Mouse (Mus musculus): ENCODE measurements around the gene Slfn3. TPM values are rescaled to one million over a fixed set of nuclear protein-coding genes. Genes with fewer than 3 reads are reported as not detected.
"Not testable (repeated sequence)": the region's sequence is repeated elsewhere in the genome, so short reads cannot be mapped to it uniquely, and the experiment has no call there.

Slfn3 gene
- 0.62 and 0.80 TPM in 2 replicates for polyA plus RNA-seq (2015; fragmentation: Nextera tagmentation; extraction: Ambion mirVana)

GRCm38 (mm10) chr11:83191134-83191893, at the start of gene Slfn3:
TSS of gene Slfn3 (plus strand) at chr11:83191330.
- Histone ChIP-seq H3K4me1 (replicated peaks) (no peaks in the 10 kb centered on the region), H3K4me2 (replicated peaks) (peak within 1 kb of the TSS; percentile 14; the same call in 1 of the 2 replicates), H3K27ac (no peak within 1 kb of the TSS), H3K9ac (no peak within 1 kb of the TSS), H3K9me3 (no peaks in the 10 kb centered on the region), H3K27me3 (replicated peaks) (no peaks in the 10 kb centered on the region), H3K4me3 (replicated peaks) (no peak within 1 kb of the TSS), H3K36me3 (no peaks in the 10 kb centered on the region)
- WGBS = 73% methylated on average over 12 of the region's 12 CpGs
- ATAC-seq = no peak

DNA sequence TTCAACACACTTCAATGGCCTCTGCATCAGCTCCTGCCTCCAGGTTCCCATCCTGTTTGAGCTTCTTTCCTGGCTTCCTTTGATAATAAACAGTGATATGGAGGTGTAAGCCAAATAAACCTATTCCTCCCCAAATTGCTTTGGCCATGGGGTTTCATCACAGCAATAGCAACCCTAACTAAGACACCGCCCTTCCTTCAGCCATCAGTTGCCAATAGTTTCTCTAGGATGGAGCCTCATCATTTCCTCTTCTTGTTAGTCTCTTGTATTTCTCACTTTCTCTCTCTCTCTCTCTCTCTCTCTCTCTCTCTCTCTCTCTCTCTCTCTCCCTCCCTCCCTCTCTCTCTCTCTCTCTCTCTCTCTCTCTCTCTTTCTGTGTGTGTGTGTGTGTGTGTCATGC, 42.2 kb upstream of the Slfn3 start:
- not testable (repeated sequence) for H3K27ac ChIP-seq; H3K4me1 ChIP-seq (replicated peaks); H3K9me3 ChIP-seq; H3K27me3 ChIP-seq (replicated peaks); H3K36me3 ChIP-seq; H3K4me2 ChIP-seq (replicated peaks); H3K9ac ChIP-seq; H3K4me3 ChIP-seq (replicated peaks); ATAC-seq
- WGBS = no CpG with 5 or more reads among the region's 1 CpGs

DNA sequence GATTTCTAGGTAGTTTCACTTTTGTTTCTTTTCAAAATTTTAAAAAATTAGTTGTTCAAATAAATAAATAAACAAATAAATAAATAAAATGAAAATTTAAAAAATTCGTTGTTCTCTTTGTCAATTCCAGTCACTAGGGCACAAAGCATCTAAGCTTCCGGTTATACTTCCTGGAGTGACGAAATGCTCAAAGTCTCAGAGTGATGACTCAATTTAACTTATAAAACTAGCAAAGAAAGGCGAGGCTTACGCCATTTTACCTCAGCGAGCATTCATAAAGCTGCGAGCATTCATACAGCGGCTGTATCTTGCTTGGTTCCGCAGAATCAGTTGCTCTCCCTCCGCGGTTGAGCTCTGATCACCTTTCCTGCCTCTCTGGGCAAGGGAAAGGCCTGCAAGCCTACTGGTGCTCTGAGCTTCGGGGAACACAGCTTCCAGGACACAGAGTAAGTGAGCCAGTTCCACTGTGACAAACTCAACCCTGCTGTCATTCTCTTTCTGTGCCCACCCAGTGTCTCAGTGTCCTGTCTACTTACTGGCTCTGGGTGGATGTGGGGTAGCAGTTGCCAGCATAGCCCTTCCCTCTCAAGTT, 16.1 kb upstream of the Slfn3 start, which contains the start of gene Slfn4:
Gene Slfn4, plus strand, starts transcription at position 239 of the 592 bp plus-strand sequence.
- Histone ChIP-seq H3K36me3 (no peaks in the 10 kb centered on the region), H3K4me3 (replicated peaks) (no peak within 1 kb of the TSS), H3K4me2 (replicated peaks) (no peak within 1 kb of the TSS), H3K4me1 (replicated peaks) (no peaks in the 10 kb centered on the region), H3K9me3 (no peaks in the 10 kb centered on the region), H3K27me3 (replicated peaks) (no peaks in the 10 kb centered on the region), H3K9ac (no peak within 1 kb of the TSS), H3K27ac (no peak within 1 kb of the TSS)
- no peak for ATAC-seq
- 83% methylated on average over 12 of the region's 12 CpGs for WGBS

DNA sequence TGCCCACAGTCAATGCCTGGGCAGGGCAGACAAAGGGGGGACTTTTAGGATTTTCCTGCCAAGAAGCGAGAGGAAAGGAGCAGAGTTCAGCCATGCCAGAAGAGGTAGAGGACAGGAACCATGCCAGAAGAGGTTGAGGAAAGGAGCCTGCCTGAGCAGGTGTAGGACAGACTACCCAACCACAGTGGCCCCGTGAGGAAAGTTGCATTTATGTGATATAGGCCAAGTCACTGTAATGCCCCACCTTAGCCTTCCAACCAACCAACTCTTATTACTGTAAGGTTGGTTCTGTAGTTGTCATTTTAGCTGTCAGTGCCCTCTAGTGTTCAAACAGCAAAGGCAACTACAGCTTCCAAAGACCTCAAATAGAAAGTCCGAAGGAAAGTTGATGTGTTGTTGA, 871 bp downstream of the Slfn3 start:
- Histone ChIP-seq H3K9me3 (no peaks in the 10 kb centered on the region), H3K27ac (no peak overlapping the region), H3K4me2 (replicated peaks) (peak overlapping the region; percentile 14; the same call in 1 of the 2 replicates), H3K4me1 (replicated peaks) (no peaks in the 10 kb centered on the region), H3K4me3 (replicated peaks) (no peak overlapping the region), H3K36me3 (no peaks in the 10 kb centered on the region), H3K27me3 (replicated peaks) (no peaks in the 10 kb centered on the region), H3K9ac (no peak overlapping the region)
- ATAC-seq = no peak
- WGBS = 67% methylated on average over 3 of the region's 3 CpGs

DNA sequence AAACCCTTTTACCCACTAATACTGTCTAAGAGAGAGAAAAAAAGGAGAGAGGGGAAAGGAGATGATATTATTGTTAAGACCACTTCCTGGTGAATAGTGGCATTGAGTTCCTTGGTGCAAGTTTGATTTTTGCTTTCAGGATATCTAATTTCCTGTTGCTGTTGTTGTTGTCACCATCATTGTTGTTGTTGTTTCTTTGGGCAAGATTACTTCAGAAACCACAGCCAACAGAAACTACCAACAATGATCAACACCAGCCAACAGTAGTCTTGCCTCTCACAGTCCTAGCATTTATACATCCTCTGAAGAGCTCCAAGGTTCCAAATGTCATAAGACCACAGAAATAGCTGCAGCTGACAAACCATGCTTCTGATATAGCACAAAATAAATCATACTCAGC, 13.9 kb downstream of the Slfn3 start:
- no peaks in the 10 kb centered on the region for H3K4me1 ChIP-seq (replicated peaks)
- H3K27me3 ChIP-seq (replicated peaks) = no peaks in the 10 kb centered on the region
- no peak overlapping the region for H3K4me3 ChIP-seq (replicated peaks)
- no peaks in the 10 kb centered on the region for H3K36me3 ChIP-seq
- no peak overlapping the region for H3K9ac ChIP-seq
- no peak overlapping the region for H3K4me2 ChIP-seq (replicated peaks)
- ATAC-seq = no peak
- no peaks in the 10 kb centered on the region for H3K9me3 ChIP-seq
- no peak overlapping the region for H3K27ac ChIP-seq

DNA sequence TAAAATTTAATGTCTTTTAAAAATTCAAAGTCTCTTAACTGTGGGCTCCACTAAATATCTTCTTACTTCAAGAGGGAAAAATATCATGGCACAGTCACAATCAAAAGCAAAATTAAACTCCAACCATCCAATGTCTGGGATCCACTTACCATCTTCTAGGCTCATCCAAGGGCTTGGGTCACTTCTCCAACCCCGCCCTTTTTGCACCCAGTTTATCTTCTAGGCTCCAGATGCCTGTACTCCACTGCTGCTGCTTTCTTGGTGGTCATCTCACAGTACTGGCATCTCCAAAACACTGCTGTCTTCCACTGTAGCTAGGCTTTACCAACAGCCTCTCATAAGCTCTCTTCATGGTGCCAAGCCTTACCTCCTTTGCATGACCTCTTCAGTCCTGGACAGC, 25.0 kb downstream of the Slfn3 start:
- 66% methylated on average over 1 of the region's 1 CpGs for WGBS

GRCm38 (mm10) chr11:83221328-83221877, 30.3 kb downstream of the Slfn3 start:
- H3K9me3 ChIP-seq = no peaks in the 10 kb centered on the region
- H3K4me2 ChIP-seq (replicated peaks) = no peak overlapping the region
- 73% methylated on average over 1 of the region's 1 CpGs for WGBS
- no peak overlapping the region for H3K4me3 ChIP-seq (replicated peaks)
- no peaks in the 10 kb centered on the region for H3K27me3 ChIP-seq (replicated peaks)
- no peak for ATAC-seq
- H3K27ac ChIP-seq = no peak overlapping the region
- H3K36me3 ChIP-seq = no peaks in the 10 kb centered on the region
- H3K4me1 ChIP-seq (replicated peaks) = no peaks in the 10 kb centered on the region
- H3K9ac ChIP-seq = no peak overlapping the region

More for the DNA sequence above, 25.0 kb downstream of the Slfn3 start:
- Histone ChIP-seq H3K27me3 (replicated peaks) (no peaks in the 10 kb centered on the region), H3K9ac (no peak overlapping the region), H3K4me1 (replicated peaks) (no peaks in the 10 kb centered on the region), H3K4me2 (replicated peaks) (no peak overlapping the region), H3K9me3 (no peaks in the 10 kb centered on the region), H3K36me3 (no peaks in the 10 kb centered on the region), H3K27ac (no peak overlapping the region), H3K4me3 (replicated peaks) (no peak overlapping the region)
- no peak for ATAC-seq

GRCm38 (mm10) chr11:83223367-83223766, 32.2 kb downstream of the Slfn3 start:
- H3K36me3 ChIP-seq = no peaks in the 10 kb centered on the region
- no peak overlapping the region for H3K4me2 ChIP-seq (replicated peaks)
- no peaks in the 10 kb centered on the region for H3K9me3 ChIP-seq
- H3K27me3 ChIP-seq (replicated peaks) = no peaks in the 10 kb centered on the region
- no peak overlapping the region for H3K27ac ChIP-seq
- 74% methylated on average over 7 of the region's 7 CpGs for WGBS
- H3K4me3 ChIP-seq (replicated peaks) = no peak overlapping the region
- H3K9ac ChIP-seq = no peak overlapping the region
- no peaks in the 10 kb centered on the region for H3K4me1 ChIP-seq (replicated peaks)
- ATAC-seq = no peak

- not testable (repeated sequence) for H3K36me3 ChIP-seq; H3K9me3 ChIP-seq; H3K9ac ChIP-seq; H3K27me3 ChIP-seq (replicated peaks); H3K4me1 ChIP-seq (replicated peaks); ATAC-seq; H3K27ac ChIP-seq; H3K4me2 ChIP-seq (replicated peaks); H3K4me3 ChIP-seq (replicated peaks)
- WGBS = 79% methylated on average over 5 of the region's 5 CpGs
These were observed 32.7 kb downstream of the Slfn3 start for GRCm38 (mm10) chr11:83223793-83224192.

DNA sequence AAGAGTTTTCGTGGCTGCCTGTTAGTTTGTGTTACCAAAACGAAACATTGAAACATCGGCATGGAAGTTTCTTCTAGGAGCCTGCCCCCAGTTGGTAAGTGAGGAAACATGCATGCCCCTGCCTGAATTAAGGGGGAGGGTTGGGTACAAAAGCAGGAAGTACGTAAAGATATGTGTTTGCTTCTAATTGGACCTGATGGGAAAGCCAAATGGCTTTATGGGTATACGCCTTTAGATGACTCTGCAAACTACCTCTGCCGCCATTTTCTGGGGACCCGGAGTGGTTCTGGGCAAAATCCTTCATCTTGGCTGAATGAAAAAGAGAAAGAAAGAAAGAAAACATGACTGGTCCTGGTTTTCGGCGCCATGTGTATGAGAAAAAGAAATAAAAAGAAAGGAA, 33.1 kb downstream of the Slfn3 start:
- no peak for ATAC-seq
- H3K4me1 ChIP-seq (replicated peaks) = no peaks in the 10 kb centered on the region
- no peaks in the 10 kb centered on the region for H3K27me3 ChIP-seq (replicated peaks)
- H3K4me2 ChIP-seq (replicated peaks) = no peak overlapping the region
- H3K9me3 ChIP-seq = no peaks in the 10 kb centered on the region
- WGBS = 88% methylated on average over 9 of the region's 9 CpGs
- no peak overlapping the region for H3K9ac ChIP-seq
- H3K27ac ChIP-seq = no peak overlapping the region
- H3K4me3 ChIP-seq (replicated peaks) = no peak overlapping the region
- H3K36me3 ChIP-seq = no peaks in the 10 kb centered on the region

DNA sequence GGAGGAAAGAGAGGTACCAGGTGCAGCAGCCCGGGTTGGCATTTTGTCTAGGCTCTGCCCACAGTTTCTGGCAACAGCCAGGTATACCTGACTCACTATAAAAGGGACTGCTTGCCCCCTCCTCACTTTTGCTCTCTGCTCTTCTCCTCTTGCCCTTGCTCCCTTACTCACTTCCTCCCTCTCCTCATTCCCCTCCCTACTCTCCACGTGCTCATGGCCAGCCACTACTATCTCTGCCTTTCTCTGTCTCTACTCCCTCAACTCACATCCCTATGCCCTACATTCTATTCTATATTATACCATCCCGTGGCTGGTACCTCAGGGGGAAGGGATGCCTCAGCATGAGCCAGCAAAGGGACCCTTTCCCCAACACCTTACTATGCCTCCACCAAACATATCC, 33.6 kb downstream of the Slfn3 start:
- 73% methylated on average over 3 of the region's 3 CpGs for WGBS
- no peaks in the 10 kb centered on the region for H3K36me3 ChIP-seq
- H3K4me1 ChIP-seq (replicated peaks) = no peaks in the 10 kb centered on the region
- no peak overlapping the region for H3K27ac ChIP-seq
- no peaks in the 10 kb centered on the region for H3K9me3 ChIP-seq
- no peaks in the 10 kb centered on the region for H3K27me3 ChIP-seq (replicated peaks)
- no peak overlapping the region for H3K4me3 ChIP-seq (replicated peaks)
- H3K9ac ChIP-seq = no peak overlapping the region
- no peak for ATAC-seq
- no peak overlapping the region for H3K4me2 ChIP-seq (replicated peaks)

GRCm38 (mm10) chr11:83225371-83225960, 34.3 kb downstream of the Slfn3 start:
- H3K9me3 ChIP-seq = no peaks in the 10 kb centered on the region
- no peak overlapping the region for H3K27ac ChIP-seq
- no peak for ATAC-seq
- no peaks in the 10 kb centered on the region for H3K36me3 ChIP-seq
- no peaks in the 10 kb centered on the region for H3K27me3 ChIP-seq (replicated peaks)
- H3K4me1 ChIP-seq (replicated peaks) = no peaks in the 10 kb centered on the region
- no peak overlapping the region for H3K4me2 ChIP-seq (replicated peaks)
- H3K4me3 ChIP-seq (replicated peaks) = no peak overlapping the region
- H3K9ac ChIP-seq = no peak overlapping the region
- whole genome bisulfite sequencing = 87% methylated on average over 9 of the region's 9 CpGs

Data from intestine, embryonic 15.5 days (tissue).